Mouse (Mus musculus): ENCODE data around the gene Siae.

Siae gene

GRCm38 (mm10) chr9:37627263-37627662, 71.8 kb downstream of the Siae start:
- DNase-seq: no peak

GRCm38 (mm10) chr9:37628581-37628980, 73.1 kb downstream of the Siae start:
- no peak for DNase-seq

- no peak for DNase-seq
Observed at GRCm38 (mm10) chr9:37629941-37630340, 74.4 kb downstream of the Siae start.

GRCm38 (mm10) chr9:37632305-37632704, 76.8 kb downstream of the Siae start:
- DNase-seq: no peak

- DNase-seq: no peak
Observed at GRCm38 (mm10) chr9:37634269-37634668, 78.8 kb downstream of the Siae start.

- peak; percentile 77 to 80 for DNase-seq
Observed at GRCm38 (mm10) chr9:37636335-37636734, 80.8 kb downstream of the Siae start.

GRCm38 (mm10) chr9:37636800-37637542, 81.5 kb downstream of the Siae start:
- DNase-seq: no peak

- DNase-seq: no peak
Observed at GRCm38 (mm10) chr9:37638721-37639120, 83.2 kb downstream of the Siae start.

GRCm38 (mm10) chr9:37646246-37646645, 90.7 kb downstream of the Siae start:
- no peak for DNase-seq

GRCm38 (mm10) chr9:37650639-37651038, 95.1 kb downstream of the Siae start:
- no peak for DNase-seq

GRCm38 (mm10) chr9:37653836-37654235, 98.3 kb downstream of the Siae start:
- no peak for DNase-seq

- DNase-seq: no peak
Observed at GRCm38 (mm10) chr9:37655961-37656360, 100.5 kb downstream of the Siae start.

- peak in 1 of 2 experiments; percentile 5 for DNase-seq
Observed at GRCm38 (mm10) chr9:37656439-37656881, 101.0 kb downstream of the Siae start.

GRCm38 (mm10) chr9:37656931-37657481, 101.5 kb downstream of the Siae start, which contains the start of gene Tbrg1:
Gene Tbrg1 (minus strand): TSS chr9:37657312.
- DNase-seq: peak; percentile 84 to 86

- DNase-seq: no peak
Observed at GRCm38 (mm10) chr9:37659413-37659812, 103.9 kb downstream of the Siae start.

- DNase-seq: no peak
Observed at GRCm38 (mm10) chr9:37663210-37663609, 107.7 kb downstream of the Siae start.

GRCm38 (mm10) chr9:37664604-37665003, 109.1 kb downstream of the Siae start:
- DNase-seq: no peak

GRCm38 (mm10) chr9:37666045-37666444, 110.5 kb downstream of the Siae start:
- no peak for DNase-seq

- DNase-seq: no peak
Observed at GRCm38 (mm10) chr9:37669115-37669514, 113.6 kb downstream of the Siae start, which contains the start of gene Panx3. Gene Panx3 (minus strand): TSS chr9:37669235.

GRCm38 (mm10) chr9:37669678-37670077, 114.2 kb downstream of the Siae start:
- DNase-seq: no peak

GRCm38 (mm10) chr9:37670261-37670660, 114.8 kb downstream of the Siae start:
- no peak for DNase-seq

- DNase-seq: peak in 1 of 2 experiments; percentile 8
Observed at GRCm38 (mm10) chr9:37675287-37675686, 119.8 kb downstream of the Siae start.

GRCm38 (mm10) chr9:37681123-37681522, 125.6 kb downstream of the Siae start:
- no peak for DNase-seq

GRCm38 (mm10) chr9:37687288-37687940, 131.9 kb downstream of the Siae start:
- DNase-seq: no peak

Data from cerebellum, postnatal 10 days (tissue).